Mouse (Mus musculus): Measurements from ENCODE around the gene Tmcc3. TPM values are rescaled to one million over a fixed set of nuclear protein-coding genes. Genes with fewer than 3 reads are reported as not detected.

Gene Tmcc3
- total RNA-seq, 2 experiments from 2014 or later = 0.58 to 3.1 TPM

GRCm38 (mm10) chr10:94500877-94501273, 189.1 kb downstream of the Tmcc3 start:
- no peak for ATAC-seq (replicated peaks; ENCODE audit: poor library complexity, severe bottlenecking)

DNA sequence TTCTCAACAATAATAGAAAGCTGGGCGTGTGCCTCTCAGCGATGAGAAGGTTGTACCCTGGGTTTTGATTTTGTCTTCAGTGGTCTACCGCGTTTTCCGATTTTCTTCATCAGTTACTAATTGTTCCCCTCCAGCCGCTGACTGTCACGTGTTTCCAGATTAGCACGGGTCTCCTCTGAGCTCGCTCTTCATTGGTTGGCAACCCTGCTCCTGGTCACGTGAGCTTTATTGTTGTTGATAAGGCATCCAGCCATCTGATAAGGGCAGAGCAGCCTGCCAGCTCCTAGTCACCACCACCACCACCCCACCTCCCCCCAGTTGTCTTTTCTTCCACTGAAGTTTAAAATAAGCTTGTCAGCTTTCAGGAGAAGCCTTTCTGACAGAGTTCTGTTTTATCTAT, 190.0 kb downstream of the Tmcc3 start:
- ATAC-seq (replicated peaks; ENCODE audit: poor library complexity, severe bottlenecking) = no peak

GRCm38 (mm10) chr10:94505248-94505772, 193.6 kb downstream of the Tmcc3 start:
- peak; percentile 92 for ATAC-seq (replicated peaks; ENCODE audit: poor library complexity, severe bottlenecking)

GRCm38 (mm10) chr10:94508863-94509262, 197.1 kb downstream of the Tmcc3 start:
- ATAC-seq (replicated peaks; ENCODE audit: poor library complexity, severe bottlenecking) = peak; percentile 88

DNA sequence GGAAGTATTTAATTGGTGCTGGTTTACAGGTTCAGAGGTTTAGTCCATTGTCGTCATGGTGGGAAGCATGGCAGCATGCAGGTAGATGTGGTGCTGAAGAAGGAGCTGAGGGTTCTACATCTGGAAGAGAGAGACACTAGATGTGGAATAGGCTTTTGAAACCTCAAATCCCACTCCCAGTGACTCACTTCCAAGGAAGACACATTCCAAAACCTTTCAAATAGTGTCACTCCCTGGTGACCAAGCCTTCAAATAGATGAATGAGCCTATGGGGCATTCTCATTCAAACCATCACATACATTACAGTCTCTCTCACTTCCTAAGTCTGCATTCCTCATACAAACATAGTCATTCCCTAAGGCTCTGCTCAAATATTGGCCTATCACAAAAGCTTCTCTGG, 201.0 kb downstream of the Tmcc3 start:
- no peak for ATAC-seq (replicated peaks; ENCODE audit: poor library complexity, severe bottlenecking)

GRCm38 (mm10) chr10:94514091-94514505, 202.3 kb downstream of the Tmcc3 start:
- ATAC-seq (replicated peaks; ENCODE audit: poor library complexity, severe bottlenecking) = no peak

GRCm38 (mm10) chr10:94514506-94515178, 202.9 kb downstream of the Tmcc3 start:
- peak; percentile 86 for ATAC-seq (replicated peaks; ENCODE audit: poor library complexity, severe bottlenecking)

DNA sequence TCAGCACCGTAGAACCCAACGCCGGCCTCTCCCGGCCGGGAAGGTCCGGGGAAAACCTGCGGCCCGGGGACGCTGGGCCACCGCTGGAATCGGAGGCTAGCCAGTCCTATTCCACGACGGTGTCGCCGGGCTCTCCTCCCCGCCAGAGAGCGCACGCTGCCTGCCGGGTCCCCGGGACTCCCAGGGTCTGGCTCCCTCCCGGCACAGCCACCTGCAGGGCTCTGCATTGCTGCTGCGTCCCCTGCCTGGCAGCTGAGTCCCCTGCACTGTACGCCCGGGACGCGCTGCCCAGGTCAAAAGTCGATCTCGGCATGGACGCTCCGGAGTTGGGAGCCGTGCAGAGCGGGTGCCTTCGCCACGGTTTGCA, 203.4 kb downstream of the Tmcc3 start:
- peak; percentile 59 for ATAC-seq (replicated peaks; ENCODE audit: poor library complexity, severe bottlenecking)

DNA sequence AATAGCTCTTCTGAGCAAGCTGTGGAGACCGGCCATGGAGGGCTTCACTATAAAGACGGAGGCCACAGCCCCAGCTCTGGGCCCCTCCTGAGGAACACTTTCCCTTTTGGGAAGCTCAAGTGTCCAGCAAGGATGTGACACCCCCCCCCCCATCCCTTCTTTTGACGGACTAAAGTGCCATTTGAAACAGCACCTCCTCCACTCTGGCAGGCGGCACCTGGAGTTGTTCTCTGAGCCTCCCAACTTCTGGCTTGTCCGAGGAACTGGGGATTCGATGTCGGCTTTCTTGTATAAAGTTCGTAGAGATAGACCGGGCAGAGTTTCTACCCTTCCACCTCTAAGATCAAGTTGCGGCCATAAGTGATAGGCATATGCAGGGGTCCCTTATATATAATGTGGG, 203.8 kb downstream of the Tmcc3 start:
- ATAC-seq (replicated peaks; ENCODE audit: poor library complexity, severe bottlenecking) = no peak

DNA sequence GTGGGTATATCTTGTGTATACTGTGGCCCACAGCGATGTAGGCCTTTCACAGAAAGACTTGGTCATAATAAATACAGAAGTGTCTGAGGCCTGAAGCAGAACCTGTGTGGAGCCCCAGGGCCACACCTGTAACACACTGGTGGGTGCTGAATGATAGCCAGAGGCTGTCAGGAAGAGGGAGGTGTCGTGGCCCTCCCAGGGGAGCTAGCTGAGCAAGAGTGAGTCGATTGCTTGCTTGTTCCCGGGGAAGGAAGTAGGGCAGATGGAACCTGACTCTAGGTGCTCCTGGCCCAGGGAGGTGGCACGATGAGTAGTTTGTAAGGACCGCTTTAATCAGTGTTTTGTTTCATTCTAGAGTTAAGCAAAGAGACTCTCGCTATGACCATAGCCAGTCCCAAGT, 208.1 kb downstream of the Tmcc3 start:
- ATAC-seq (replicated peaks; ENCODE audit: poor library complexity, severe bottlenecking) = no peak

DNA sequence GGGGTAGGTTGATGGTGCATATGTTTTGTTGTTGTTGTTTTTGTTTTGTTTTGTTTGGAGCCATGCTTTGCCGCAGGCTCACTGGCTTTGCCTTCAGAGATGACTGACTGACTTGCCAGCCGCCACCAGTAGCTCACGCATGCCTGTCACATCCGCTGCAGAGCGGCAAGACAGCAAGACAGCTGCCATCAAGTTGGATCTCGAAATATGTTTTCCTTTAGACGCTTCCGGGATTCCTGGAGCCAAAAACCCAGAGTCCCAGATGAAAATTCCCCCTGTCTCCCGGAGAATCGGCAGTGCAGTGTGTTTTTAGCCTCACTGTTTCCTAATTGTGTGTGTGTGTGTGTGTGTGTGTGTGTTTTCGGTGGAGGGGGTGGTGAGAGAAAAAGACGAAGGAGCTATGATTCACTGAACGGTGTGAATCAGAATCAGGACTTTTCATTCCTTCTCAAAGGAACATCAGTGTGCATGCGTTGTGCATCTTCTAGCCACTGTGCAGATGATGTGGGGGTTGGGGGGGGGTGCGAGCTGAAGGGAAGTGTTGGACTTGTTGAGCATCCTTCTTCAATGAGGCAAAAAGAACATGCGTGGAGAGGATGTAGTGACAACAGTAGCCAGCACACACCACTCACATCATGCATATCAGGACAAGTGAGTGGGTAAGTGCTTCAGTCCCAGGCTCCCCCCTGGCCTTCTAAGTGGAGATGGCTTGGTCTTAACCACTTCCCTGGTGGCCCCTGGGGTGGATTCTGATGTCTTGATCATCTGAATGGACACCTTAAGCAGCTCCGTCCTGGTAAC, 208.8 kb downstream of the Tmcc3 start:
- ATAC-seq (replicated peaks; ENCODE audit: poor library complexity, severe bottlenecking) = no peak

DNA sequence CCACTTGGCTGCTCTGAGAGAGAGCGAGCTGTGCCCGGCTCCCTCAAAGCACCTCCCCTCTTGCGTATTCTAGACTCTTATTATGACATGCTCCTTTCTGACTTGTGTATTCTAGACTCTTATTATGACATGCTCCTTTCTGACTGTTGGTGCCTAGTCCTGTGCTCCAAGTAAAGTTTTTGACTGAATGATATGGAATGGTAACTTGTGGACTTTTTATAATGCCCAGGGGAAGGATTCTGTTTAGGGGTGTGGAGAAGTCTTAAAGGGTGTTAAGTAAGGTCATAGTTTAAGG, 209.3 kb downstream of the Tmcc3 start:
- peak; percentile 34; the same call in 1 of the 2 replicates for ATAC-seq (replicated peaks; ENCODE audit: poor library complexity, severe bottlenecking)

DNA sequence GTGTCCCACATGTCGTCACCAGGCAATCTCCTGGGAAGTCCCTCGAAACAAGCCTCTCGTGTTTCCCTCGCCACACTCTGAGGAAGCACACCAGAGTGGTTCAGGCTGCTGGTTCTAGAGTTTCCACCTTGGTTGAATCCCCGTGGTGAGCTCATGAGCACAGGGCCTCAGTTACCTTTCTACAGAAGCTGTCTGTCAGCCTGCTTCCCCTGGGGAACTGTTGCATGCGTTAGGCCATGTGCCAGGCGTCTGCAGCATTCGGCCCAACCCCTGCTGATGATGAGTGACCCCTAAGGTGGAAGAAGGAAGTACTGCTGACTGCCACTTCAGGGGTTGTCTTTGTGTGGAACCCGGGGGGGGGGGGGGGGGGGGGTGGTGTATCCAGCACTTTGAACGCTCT, 210.0 kb downstream of the Tmcc3 start:
- peak; percentile 80 for ATAC-seq (replicated peaks; ENCODE audit: poor library complexity, severe bottlenecking)

GRCm38 (mm10) chr10:94523297-94523696, 211.5 kb downstream of the Tmcc3 start:
- ATAC-seq (replicated peaks; ENCODE audit: poor library complexity, severe bottlenecking) = no peak

GRCm38 (mm10) chr10:94523711-94524156, 212.0 kb downstream of the Tmcc3 start:
- no peak for ATAC-seq (replicated peaks; ENCODE audit: poor library complexity, severe bottlenecking)

DNA sequence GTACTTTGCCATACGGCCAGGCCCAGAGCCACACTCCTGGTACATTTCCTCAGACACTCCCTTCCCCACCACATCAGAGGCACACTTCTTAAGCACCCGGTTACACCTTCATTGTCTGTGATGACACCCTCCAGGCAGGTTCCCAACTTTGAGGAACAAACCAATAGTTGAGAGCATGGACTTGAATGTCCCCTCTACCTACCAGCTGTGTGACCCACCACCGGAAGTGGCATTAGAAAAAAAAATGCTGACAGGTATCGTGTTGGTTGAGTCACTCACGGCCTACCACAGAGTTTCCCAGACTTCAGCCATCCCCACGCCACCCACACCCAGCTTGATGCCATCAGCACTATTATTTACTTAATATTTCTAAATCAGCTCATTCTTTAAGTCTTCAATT, 213.2 kb downstream of the Tmcc3 start:
- ATAC-seq (replicated peaks; ENCODE audit: poor library complexity, severe bottlenecking) = 0 out of 2 replicates have a peak, but pooled peaks have one; percentile 13

GRCm38 (mm10) chr10:94525784-94526183, 214.0 kb downstream of the Tmcc3 start:
- no peak for ATAC-seq (replicated peaks; ENCODE audit: poor library complexity, severe bottlenecking)

- no peak for ATAC-seq (replicated peaks; ENCODE audit: poor library complexity, severe bottlenecking)
Observed at GRCm38 (mm10) chr10:94526834-94527233, 215.1 kb downstream of the Tmcc3 start.

DNA sequence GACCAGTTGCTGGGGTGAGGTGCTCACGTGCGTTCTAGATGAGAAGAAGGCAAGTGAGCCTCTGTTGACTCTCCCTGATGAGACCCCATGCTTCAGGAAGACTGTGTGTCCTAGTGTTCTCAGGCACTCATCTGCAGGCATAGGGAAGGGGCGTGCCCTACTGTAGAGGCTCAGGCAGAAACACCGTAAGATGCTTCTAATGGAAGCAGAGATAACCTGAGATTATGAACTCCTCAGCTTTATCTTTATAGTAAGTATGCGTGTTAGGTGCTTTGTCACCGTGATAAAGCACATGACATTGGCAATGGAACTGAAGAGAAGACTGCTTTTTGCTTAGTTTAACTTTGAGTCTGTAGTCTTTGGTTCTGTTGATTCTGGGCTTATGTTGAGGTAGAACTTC, 215.5 kb downstream of the Tmcc3 start:
- no peak for ATAC-seq (replicated peaks; ENCODE audit: poor library complexity, severe bottlenecking)

DNA sequence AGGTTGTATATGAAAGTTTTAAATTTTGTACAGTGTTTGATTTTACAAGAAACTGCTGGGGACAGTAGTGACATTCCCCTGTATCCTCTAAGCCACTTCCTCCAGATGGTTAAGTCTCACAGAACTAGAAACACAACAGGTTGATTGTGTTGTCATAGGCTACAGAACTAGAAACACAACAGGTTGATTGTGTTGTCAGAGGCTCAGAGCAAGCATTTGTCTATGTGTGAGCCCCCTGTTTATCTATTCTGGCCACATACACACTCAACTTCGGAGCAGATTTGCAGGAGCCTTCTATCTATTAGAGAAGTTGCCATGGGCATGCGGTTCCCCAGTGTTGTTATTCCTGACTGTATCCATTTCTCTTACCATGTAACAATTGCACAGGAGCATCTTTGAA, 218.3 kb downstream of the Tmcc3 start:
- no peak for ATAC-seq (replicated peaks; ENCODE audit: poor library complexity, severe bottlenecking)

DNA sequence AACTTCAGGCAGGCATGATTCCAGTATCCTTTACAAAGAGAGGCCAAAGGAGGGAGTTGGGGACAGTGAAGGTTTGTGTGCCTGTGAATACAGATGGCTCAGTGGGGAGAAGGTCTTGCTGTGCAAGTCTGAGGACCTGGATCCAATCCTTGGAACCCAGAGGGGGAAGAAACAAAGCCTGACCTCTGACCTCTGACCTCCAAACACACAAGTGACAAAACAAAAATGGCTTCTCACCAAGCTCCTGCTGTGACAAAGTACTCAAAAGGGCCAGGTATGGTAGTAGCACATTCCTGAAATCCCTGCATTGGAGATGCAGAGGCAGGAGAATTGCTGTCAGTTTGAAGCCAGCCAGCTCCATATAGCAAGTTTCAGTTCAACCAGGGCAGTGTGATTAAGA, 219.7 kb downstream of the Tmcc3 start:
- ATAC-seq (replicated peaks; ENCODE audit: poor library complexity, severe bottlenecking) = no peak

Measured in granulocyte monocyte progenitor cell, adult 5-6 weeks (primary cell).